Mouse (Mus musculus) ES-E14 (cell line): ENCODE measurements around the gene Smc1b.

Experiments used
- HCFC1 ChIP-seq: IDR thresholded peaks from 2 replicates; pipeline ENCODE4 v1.6.1; 2012; ENCODE audit warnings: low read length, inconsistent platforms, borderline replicate concordance; ENCODE audit not compliant: insufficient read depth
- MAFK ChIP-seq: IDR thresholded peaks from 2 replicates; pipeline ENCODE4 v1.6.1; 2014; ENCODE audit warnings: mild to moderate bottlenecking, low read depth, low read length, inconsistent platforms; ENCODE audit not compliant: insufficient read depth
- ZC3H11A ChIP-seq: IDR thresholded peaks from 2 replicates; pipeline ENCODE4 v1.6.1; 2012; ENCODE audit warnings: low read depth, mild to moderate bottlenecking, inconsistent platforms, low read length, borderline replicate concordance
- ZNF384 ChIP-seq: IDR thresholded peaks from 2 replicates; pipeline ENCODE4 v1.6.1; 2012; ENCODE audit warnings: low read depth, low read length, inconsistent platforms

DNA sequence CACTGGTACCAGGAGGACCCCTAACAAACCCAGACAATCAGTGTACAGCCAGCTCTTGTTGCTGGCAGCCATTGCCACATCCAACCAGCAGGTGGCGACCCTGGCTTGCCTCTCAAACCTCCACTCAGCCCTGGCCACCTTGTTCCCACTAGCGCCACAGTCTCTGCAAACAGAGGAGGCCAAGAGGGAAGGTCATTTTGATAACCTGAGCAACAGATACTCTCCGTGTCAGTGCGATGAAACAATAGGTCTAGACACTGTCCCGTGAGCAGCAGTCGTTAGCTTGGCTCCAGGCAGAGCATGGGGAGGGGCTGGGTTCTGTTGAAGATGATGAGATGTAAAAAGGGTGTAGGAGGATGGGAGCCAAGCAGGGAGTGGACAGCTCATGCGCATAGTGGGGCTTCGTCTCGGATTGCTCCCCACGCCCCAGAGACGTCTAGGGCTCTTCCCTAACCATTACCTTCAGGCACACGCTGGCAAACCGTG is 19.7 kb upstream of the Smc1b start:
- TF ChIP-seq ZC3H11A (peak; percentile 71; the same call in 1 of the 2 replicates), ZNF384 (no peak), HCFC1 (no peak), MAFK (no peak)
